Mouse (Mus musculus) brown adipose tissue, adult 24 weeks (tissue): ENCODE measurements around the gene Slc43a1. TPM values are rescaled to one million over a fixed set of nuclear protein-coding genes. Genes with fewer than 3 reads are reported as not detected.
"Not testable (repeated sequence)": the region's sequence is repeated elsewhere in the genome, so short reads cannot be mapped to it uniquely, and the experiment has no call there.

Source experiments
- H3K27ac ChIP-seq: fragments of 200-500 bp; replicated peaks from 2 replicates; pipeline ENCODE4 v1.5.1; 2012; ENCODE audit warnings: low read depth, mild to moderate bottlenecking, low read length
- H3K4me1 ChIP-seq: fragments of 200-500 bp; 2 replicates; pipeline ENCODE4 v1.6.1; 2012; ENCODE audit warnings: low read length, mixed read lengths; ENCODE audit not compliant: control insufficient read depth, insufficient read depth, insufficient read length
- H3K4me3 ChIP-seq: fragments of 200-500 bp; 2 replicates; pipeline ENCODE4 v1.5.1; 2012; ENCODE audit warnings: low read depth, mild to moderate bottlenecking, low read length, moderate library complexity; ENCODE audit not compliant: insufficient read depth
- polyA plus RNA-seq: library from polyadenylated mRNA; stranded (reverse); fragments of >200 nt; gene quantifications from 2 replicates; pipeline ENCODE4 v1.2.4, GENCODE M21; 2012; ENCODE audit not compliant: missing spikeins, insufficient read depth, insufficient read length

The Slc43a1 gene
- polyA plus RNA-seq, 1 experiment, result 3.5 TPM

DNA sequence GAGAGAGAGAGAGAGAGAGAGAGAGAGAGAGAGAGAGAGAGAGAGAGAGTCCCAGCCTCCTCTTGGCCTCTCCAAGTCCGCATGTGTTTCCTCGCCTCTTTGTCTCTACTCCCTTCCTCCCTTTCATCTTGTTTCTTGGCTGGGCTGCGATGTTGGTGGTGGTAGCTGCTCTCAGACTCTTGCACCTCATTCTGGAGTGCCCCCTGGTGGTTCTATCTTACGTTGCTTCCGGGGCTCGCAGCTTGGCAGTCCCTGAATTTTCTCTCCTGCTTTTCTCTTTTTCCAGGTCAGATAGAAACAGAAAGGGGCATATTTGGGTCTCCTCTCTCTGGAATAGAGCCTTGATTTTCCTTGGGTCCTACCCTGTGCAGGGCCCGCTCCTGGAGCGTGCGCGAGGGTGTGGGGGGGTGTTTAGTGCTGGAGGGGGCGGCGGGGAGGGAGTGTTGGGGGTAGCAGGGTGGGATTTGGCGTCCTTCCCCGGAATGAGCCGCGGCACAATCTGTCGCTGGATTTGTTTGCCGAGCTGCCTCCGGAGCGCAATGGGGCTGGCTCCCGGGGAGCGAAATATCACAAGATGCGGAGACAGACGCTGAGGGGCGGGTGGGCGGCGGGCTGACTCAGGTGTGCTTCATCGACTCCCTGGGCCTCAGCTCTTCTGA lies 50.1 kb downstream of the Slc43a1 start:
- H3K27ac ChIP-seq, result no peak overlapping the region

GRCm38 (mm10) chr2:84889316-84890044 lies 50.8 kb downstream of the Slc43a1 start:
- H3K4me3 ChIP-seq, result no peak overlapping the region
- H3K27ac ChIP-seq, result no peak overlapping the region
- peaks cover 9% of the 10 kb centered on the region for H3K4me1 ChIP-seq

More for the DNA sequence above, 50.1 kb downstream of the Slc43a1 start:
- Histone ChIP-seq H3K4me3 (peak overlapping the region; percentile 69; the same call in 1 of the 2 replicates), H3K4me1 (peaks cover 9% of the 10 kb centered on the region)

- no peak overlapping the region for H3K4me3 ChIP-seq
- H3K4me1 ChIP-seq, result peaks cover 9% of the 10 kb centered on the region
- H3K27ac ChIP-seq, result no peak overlapping the region
Observed at GRCm38 (mm10) chr2:84890045-84890340, 51.3 kb downstream of the Slc43a1 start.

GRCm38 (mm10) chr2:84893359-84893758 lies 54.7 kb downstream of the Slc43a1 start:
- H3K4me1 ChIP-seq, result peaks cover 4% of the 10 kb centered on the region; the same call in 1 of the 2 replicates
- no peak overlapping the region for H3K4me3 ChIP-seq
- no peak overlapping the region for H3K27ac ChIP-seq

- H3K27ac ChIP-seq, result peak overlapping the region; percentile 83
- no peak overlapping the region for H3K4me3 ChIP-seq
- H3K4me1 ChIP-seq, result no peaks in the 10 kb centered on the region
Observed at GRCm38 (mm10) chr2:84895495-84896198, 57.0 kb downstream of the Slc43a1 start.

DNA sequence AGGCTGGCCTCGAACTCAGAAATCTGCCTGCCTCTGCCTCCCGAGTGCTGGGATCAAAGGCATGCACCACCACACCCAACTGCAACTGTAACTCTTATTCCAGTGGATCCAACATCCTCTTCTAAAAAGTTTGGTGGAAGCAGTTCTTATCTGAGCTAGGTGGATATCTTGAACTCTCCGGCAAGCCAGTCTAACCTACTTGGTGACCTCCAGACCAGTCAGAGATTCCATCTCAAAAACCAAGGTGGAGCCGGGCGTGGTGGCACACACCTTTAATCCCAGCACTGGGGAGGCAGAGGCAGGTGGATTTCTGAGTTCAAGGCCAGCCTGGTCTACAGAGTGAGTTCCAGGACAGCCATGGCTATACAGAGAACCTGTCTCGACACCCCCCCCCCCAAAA lies 58.0 kb downstream of the Slc43a1 start:
- H3K4me3 ChIP-seq, H3K4me1 ChIP-seq, H3K27ac ChIP-seq: not testable (repeated sequence)

- Histone ChIP-seq H3K4me3 (no peak overlapping the region), H3K4me1 (peaks cover 11% of the 10 kb centered on the region; the same call in 1 of the 2 replicates), H3K27ac (no peak overlapping the region; the same call in 1 of the 2 replicates)
Observed at GRCm38 (mm10) chr2:84912722-84913121, 74.1 kb downstream of the Slc43a1 start.

Other genes with a start within 250 kb of the Slc43a1 start
- gene Ctnnd1, start 188.1 kb upstream of the Slc43a1 start, polyA plus RNA-seq, result 32.5 and 35.3 TPM in 2 replicates
- not detected in 2 replicates for gene Btbd18, start 179.8 kb upstream of the Slc43a1 start, polyA plus RNA-seq
- 27.5 and 33.4 TPM in 2 replicates for gene Selenoh, start 168.1 kb upstream of the Slc43a1 start, polyA plus RNA-seq
- not detected in 2 replicates for gene Gm28635, start 160.8 kb upstream of the Slc43a1 start, polyA plus RNA-seq
- gene Med19, start 160.4 kb upstream of the Slc43a1 start, polyA plus RNA-seq, result 11.5 and 13.0 TPM in 2 replicates
- 99.9 and 101 TPM in 2 replicates for gene Tmx2, start 159.7 kb upstream of the Slc43a1 start, polyA plus RNA-seq
- gene Zdhhc5, start 123.7 kb upstream of the Slc43a1 start, polyA plus RNA-seq, result 25.5 and 40.4 TPM in 2 replicates
- gene Clp1, start 111.5 kb upstream of the Slc43a1 start, polyA plus RNA-seq, result 9.4 and 13.7 TPM in 2 replicates
- not detected in 2 replicates for gene Ypel4, start 104.8 kb upstream of the Slc43a1 start, polyA plus RNA-seq
- gene Gm19426, start 95.2 kb upstream of the Slc43a1 start, polyA plus RNA-seq, result not detected in 2 replicates
- 74.6 and 108 TPM in 2 replicates for gene Serping1, start 63.4 kb upstream of the Slc43a1 start, polyA plus RNA-seq
- 4.5 and 15.2 TPM in 2 replicates for gene Ube2l6, start 40.0 kb upstream of the Slc43a1 start, polyA plus RNA-seq
- gene Smtnl1, start 16.2 kb upstream of the Slc43a1 start, polyA plus RNA-seq, result 2.7 and 3.0 TPM in 2 replicates
- gene Timm10, start 11.9 kb upstream of the Slc43a1 start, polyA plus RNA-seq, result 125 and 134 TPM in 2 replicates
- 1.5 TPM in 1 of 2 replicates, not detected in the other for gene Rtn4rl2, start 47.9 kb downstream of the Slc43a1 start, polyA plus RNA-seq
- 18.5 and 18.6 TPM in 2 replicates for gene Slc43a3, start 97.7 kb downstream of the Slc43a1 start, polyA plus RNA-seq
- gene Prg2, start 141.6 kb downstream of the Slc43a1 start, polyA plus RNA-seq, result not detected in 2 replicates
- not detected in 2 replicates for gene Prg3, start 149.4 kb downstream of the Slc43a1 start, polyA plus RNA-seq
- gene Ssrp1, start 198.4 kb downstream of the Slc43a1 start, polyA plus RNA-seq, result 25.3 and 30.1 TPM in 2 replicates
- gene P2rx3, start 198.6 kb downstream of the Slc43a1 start, polyA plus RNA-seq, result 2.6 TPM in 1 of 2 replicates, not detected in the other
- gene Tnks1bp1, start 209.2 kb downstream of the Slc43a1 start, polyA plus RNA-seq, result 32.6 and 33.2 TPM in 2 replicates